Mouse (Mus musculus): ENCODE measurements at regions not wholly inside any gene's neighbourhood (a gene's known extent, or its start where the extent isn't known, plus 50 kb on each side); places are given as distances from the start of the nearest gene placed in this dataset.

DNA sequence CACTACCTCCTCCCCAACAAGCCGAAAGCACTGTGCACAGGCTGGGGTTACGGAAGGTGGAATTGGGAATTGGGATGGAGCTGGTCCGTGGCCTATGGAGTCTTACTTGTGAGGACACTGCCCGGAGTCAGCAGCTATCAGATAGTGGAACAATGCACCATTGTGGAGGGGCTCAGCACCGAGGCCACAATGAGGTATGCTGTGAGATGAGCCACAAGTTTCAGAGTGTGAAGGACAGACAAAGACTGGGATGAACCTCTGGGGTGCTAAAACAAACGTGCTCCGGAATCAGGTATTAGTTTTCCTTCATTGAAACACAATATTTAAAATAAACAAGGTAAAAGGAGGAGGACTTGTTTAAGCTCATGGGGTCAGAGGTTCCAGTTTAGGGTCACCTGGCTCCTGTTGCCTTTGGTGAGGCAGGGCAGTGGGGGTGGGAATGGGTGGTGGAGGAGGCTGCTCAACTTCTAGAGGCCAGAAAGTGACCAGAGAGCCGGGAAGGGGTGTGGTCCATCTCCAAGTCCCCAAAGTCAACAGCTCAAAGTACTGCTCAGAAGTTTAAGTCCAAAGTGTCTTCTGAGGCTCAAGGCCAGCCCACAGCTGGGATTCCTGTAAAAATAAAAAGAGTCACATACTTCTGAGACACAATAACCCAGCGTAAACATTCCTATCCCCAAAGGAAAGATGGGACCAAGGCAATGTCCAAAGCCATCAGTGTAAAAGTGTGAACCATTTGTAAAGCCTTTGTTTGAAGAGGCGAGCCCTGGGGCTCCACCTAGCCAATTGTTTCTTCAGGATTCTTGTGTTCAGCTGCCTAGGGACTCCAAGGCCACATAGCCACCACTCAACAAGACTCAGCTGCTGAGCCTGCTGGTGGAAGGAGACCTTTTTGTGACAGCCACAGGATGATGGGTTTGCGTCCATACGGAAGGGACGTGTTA is 80.1 kb downstream of the Gm525 start:
- intact Hi-C loops (cut with DNase I): no loop called here
- DNase-seq: no peak

DNA sequence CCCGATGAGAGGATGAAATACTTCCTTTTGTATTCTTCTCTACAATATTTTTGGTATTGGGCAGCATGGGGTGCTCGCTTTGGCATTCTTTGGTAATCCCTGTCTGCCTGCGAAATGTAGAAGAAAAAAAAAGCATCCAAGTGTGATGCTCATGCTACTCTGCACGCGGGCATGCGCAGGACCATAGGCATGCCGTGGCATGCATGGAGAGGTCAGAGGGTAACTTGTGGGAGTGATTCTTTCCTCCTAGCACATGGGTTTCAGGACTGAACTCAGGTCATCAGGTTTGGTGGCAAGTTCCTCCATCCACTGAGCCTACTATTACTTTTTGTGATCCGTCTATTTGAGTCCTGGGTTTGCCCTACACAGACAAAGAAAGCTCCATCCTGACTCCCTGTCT is 74.3 kb downstream of the Gm525 start:
- no peak for DNase-seq
- intact Hi-C loops (cut with DNase I): no loop called here

DNA sequence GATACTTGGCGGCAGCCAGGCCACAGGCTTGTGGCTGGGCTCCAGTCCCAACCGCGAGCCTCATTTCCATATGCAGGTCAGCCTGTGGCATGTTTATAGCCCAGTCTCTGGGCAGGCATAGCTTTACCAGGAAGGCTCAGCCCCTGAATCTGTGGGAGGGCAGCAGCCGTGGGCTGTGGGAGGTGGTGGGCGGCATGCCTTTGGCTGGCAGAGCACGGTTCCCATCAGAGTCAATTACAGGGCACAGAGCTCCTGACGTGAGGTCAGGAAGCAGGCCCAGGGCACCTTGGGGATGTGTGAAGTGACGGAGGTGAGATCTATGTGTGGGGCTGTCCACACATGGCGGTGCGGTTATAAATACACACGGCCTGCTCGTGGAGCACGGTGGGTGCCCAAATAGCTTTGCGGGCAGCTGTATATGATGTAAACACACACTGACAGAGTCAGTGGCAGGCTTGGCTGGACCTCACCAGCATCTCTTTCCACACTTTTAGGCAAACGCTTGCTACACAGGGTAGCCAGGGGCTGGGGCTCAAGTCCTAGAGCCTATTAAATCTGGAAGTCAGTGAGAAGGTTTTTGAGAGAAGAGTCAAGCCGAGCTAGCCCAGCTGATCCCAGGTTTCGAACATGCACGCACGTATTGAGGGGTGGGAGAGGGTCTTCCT is 71.8 kb downstream of the Gm525 start:
- intact Hi-C loops (cut with DNase I): no loop called here
- DNase-seq: no peak

DNA sequence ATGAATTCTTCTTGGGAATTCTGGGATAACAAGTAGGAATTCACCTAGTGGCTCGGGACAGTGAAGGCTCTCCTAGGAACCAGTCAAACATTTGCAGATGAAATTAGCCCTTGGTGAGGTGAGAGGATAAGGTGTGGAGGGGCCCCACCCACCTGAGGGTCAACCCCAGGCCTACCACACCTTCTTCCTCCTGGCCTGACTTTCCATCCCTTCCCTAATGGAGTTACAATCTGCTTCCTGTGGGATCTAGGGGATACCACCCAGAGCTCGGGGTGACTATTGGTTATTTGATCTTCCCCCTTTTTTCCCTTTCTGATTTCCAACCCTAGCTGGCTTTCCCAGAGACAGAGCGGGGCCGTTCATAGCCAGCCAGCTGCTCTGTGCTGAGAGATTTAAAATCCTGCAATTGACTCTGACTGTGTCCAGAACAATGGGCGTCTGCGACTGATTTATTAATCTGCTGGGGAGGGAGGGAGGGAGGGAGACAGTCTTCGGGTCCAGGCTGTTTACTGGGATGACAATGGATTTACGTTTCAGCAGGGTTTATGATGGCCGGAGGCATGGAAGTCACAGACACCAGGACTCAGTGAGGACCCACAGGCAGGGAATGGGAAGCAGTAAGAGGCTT is 69.0 kb downstream of the Gm525 start:
- intact Hi-C loops (cut with DNase I): loop anchor here (5.0 kb wide), 1 partner anchor 40 kb away; no protein-coding TSS in a partner anchor
- no peak for DNase-seq
